Mouse (Mus musculus) intestine, postnatal 0 days (tissue): ENCODE measurements around the gene Ifrd2. TPM values are rescaled to one million over a fixed set of nuclear protein-coding genes. Genes with fewer than 3 reads are reported as not detected.

ENCODE experiments used
- ATAC-seq: fragments of 200-750 bp; cut with Nextera tagmentation; 2 replicates; pipeline ENCODE4 v1.8.0; 2017; ENCODE audit warnings: mild to moderate bottlenecking, moderate TSS enrichment, moderate library complexity
- H3K27ac ChIP-seq: fragments of 300-500 bp; sonication (generic); 2 replicates; pipeline ENCODE4 v1.5.1; 2014; ENCODE audit warnings: mild to moderate bottlenecking, low read depth, low read length, moderate library complexity
- H3K27me3 ChIP-seq: fragments of 300-500 bp; sonication (generic); replicated peaks from 2 replicates; pipeline ENCODE4 v1.6.1; 2014; ENCODE audit warnings: low read length, mixed read lengths; ENCODE audit not compliant: control insufficient read depth, insufficient read depth
- H3K36me3 ChIP-seq: fragments of 300-500 bp; sonication (generic); 2 replicates; pipeline ENCODE4 v1.6.1; 2014; ENCODE audit warnings: mild to moderate bottlenecking, moderate library complexity; ENCODE audit not compliant: control insufficient read depth, insufficient read depth
- H3K4me1 ChIP-seq: fragments of 300-500 bp; sonication (generic); replicated peaks from 2 replicates; pipeline ENCODE4 v1.6.1; 2014; ENCODE audit warnings: antibody characterized with exemption, low read length, mixed read lengths; ENCODE audit not compliant: control insufficient read depth, insufficient read depth
- H3K4me2 ChIP-seq: fragments of 300-500 bp; sonication (generic); replicated peaks from 2 replicates; pipeline ENCODE4 v1.6.1; 2014; ENCODE audit warnings: low read depth, mild to moderate bottlenecking, moderate library complexity
- H3K4me3 ChIP-seq: fragments of 300-500 bp; sonication (generic); 2 replicates; pipeline ENCODE4 v1.5.1; 2014; ENCODE audit warnings: low read depth, low read length
- H3K9ac ChIP-seq: fragments of 300-500 bp; sonication (generic); 2 replicates; pipeline ENCODE4 v1.6.1; 2014; ENCODE audit warnings: mild to moderate bottlenecking, low read depth, low read length
- H3K9me3 ChIP-seq: fragments of 300-500 bp; sonication (generic); 2 replicates; pipeline ENCODE4 v1.6.1; 2016; ENCODE audit warnings: mixed run types; ENCODE audit not compliant: control insufficient read depth
- CTCF ChIP-seq: sonication (generic); IDR thresholded peaks from 2 replicates; pipeline ENCODE4 v1.5.1; 2016; ENCODE audit warnings: low read depth, mild to moderate bottlenecking, control low read depth, antibody characterized with exemption, moderate library complexity
- WGBS: fragments of 180-500 bp; shearing (Covaris S2); extraction: QIAGEN DNeasy Blood & Tissue Kit; methylation state at CpG from one replicate; pipeline ENCODE4 v1.1.7; 2014; 5-methylcytosine and 5-hydroxymethylcytosine counted together
- polyA plus RNA-seq: library from polyadenylated mRNA; unstranded; fragments of >200 nt; fragmentation: Nextera tagmentation; extraction: Ambion mirVana; gene quantifications from 2 replicates; pipeline ENCODE4 v1.2.1, GENCODE M21; 2015

The Ifrd2 gene
- polyA plus RNA-seq, 1 experiment from 2014 or later = 36.9 TPM

GRCm38 (mm10) chr9:107550491-107551116, 36.8 kb upstream of the Ifrd2 start:
- peak overlapping the region; percentile 50; the same call in 1 of the 2 replicates for H3K9ac ChIP-seq
- H3K4me3 ChIP-seq = peak overlapping the region; percentile 41
- no peak for ATAC-seq
- peak overlapping the region; percentile 86 for H3K4me2 ChIP-seq
- H3K27me3 ChIP-seq = no peaks in the 10 kb centered on the region
- peak overlapping the region; percentile 73 for H3K27ac ChIP-seq
- no peaks in the 10 kb centered on the region; the same call in 1 of the 2 replicates for H3K36me3 ChIP-seq
- TF ChIP-seq CTCF = no peak
- no peaks in the 10 kb centered on the region for H3K9me3 ChIP-seq
- 31% methylated on average over 23 of the region's 23 CpGs for WGBS
- H3K4me1 ChIP-seq = peaks cover 17% of the 10 kb centered on the region; the same call in 1 of the 2 replicates

GRCm38 (mm10) chr9:107551117-107551889, 36.1 kb upstream of the Ifrd2 start, which contains the start of gene Rassf1:
TSS of gene Rassf1 (plus strand) at chr9:107551555.
- Histone ChIP-seq H3K4me3 (peak within 1 kb of the TSS; percentile 41), H3K9me3 (no peaks in the 10 kb centered on the region), H3K4me1 (peaks cover 17% of the 10 kb centered on the region; the same call in 1 of the 2 replicates), H3K27me3 (no peaks in the 10 kb centered on the region), H3K9ac (peak within 1 kb of the TSS; percentile 50), H3K27ac (peak within 1 kb of the TSS; percentile 73), H3K36me3 (no peaks in the 10 kb centered on the region; the same call in 1 of the 2 replicates), H3K4me2 (peak within 1 kb of the TSS; percentile 86)
- WGBS = 2% methylated on average over 62 of the region's 63 CpGs
- TF ChIP-seq CTCF = peak; percentile 2; the same call in 1 of the 2 replicates
- 0 out of 2 replicates have a peak, but pooled peaks have one; percentile 13 for ATAC-seq

- TF ChIP-seq CTCF = no peak
- peak overlapping the region; percentile 86 for H3K4me2 ChIP-seq
- no peaks in the 10 kb centered on the region; the same call in 1 of the 2 replicates for H3K36me3 ChIP-seq
- peak overlapping the region; percentile 41 for H3K4me3 ChIP-seq
- no peak for ATAC-seq
- peak overlapping the region; percentile 50 for H3K9ac ChIP-seq
- H3K27me3 ChIP-seq = no peaks in the 10 kb centered on the region
- peaks cover 17% of the 10 kb centered on the region for H3K4me1 ChIP-seq
- WGBS = 21% methylated on average over 8 of the region's 8 CpGs
- no peaks in the 10 kb centered on the region for H3K9me3 ChIP-seq
- peak overlapping the region; percentile 66; the same call in 1 of the 2 replicates for H3K27ac ChIP-seq
Measured at GRCm38 (mm10) chr9:107551890-107552355, 35.5 kb upstream of the Ifrd2 start.

- WGBS = 72% methylated on average over 5 of the region's 5 CpGs
- H3K27ac ChIP-seq = no peak overlapping the region
- ATAC-seq = no peak
Measured at GRCm38 (mm10) chr9:107552690-107553393, 34.6 kb upstream of the Ifrd2 start.

GRCm38 (mm10) chr9:107553541-107554318, 33.7 kb upstream of the Ifrd2 start:
- Histone ChIP-seq H3K27ac (peak overlapping the region; percentile 96), H3K4me1 (peaks cover 17% of the 10 kb centered on the region), H3K27me3 (no peaks in the 10 kb centered on the region), H3K9ac (peak overlapping the region; percentile 28), H3K36me3 (peaks cover 18% of the 10 kb centered on the region), H3K4me3 (peak overlapping the region; percentile 76), H3K9me3 (no peaks in the 10 kb centered on the region), H3K4me2 (peak overlapping the region; percentile 77)
- peak; percentile 29 for ATAC-seq
- TF ChIP-seq CTCF = no peak
- 5% methylated on average over 37 of the region's 37 CpGs for WGBS

More at GRCm38 (mm10) chr9:107552690-107553393, 34.6 kb upstream of the Ifrd2 start:
- peak overlapping the region; percentile 77 for H3K4me2 ChIP-seq
- H3K4me1 ChIP-seq = peaks cover 17% of the 10 kb centered on the region
- H3K9ac ChIP-seq = no peak overlapping the region
- H3K9me3 ChIP-seq = no peaks in the 10 kb centered on the region
- no peak overlapping the region for H3K4me3 ChIP-seq
- H3K36me3 ChIP-seq = peaks cover 9% of the 10 kb centered on the region
- TF ChIP-seq CTCF = no peak
- no peaks in the 10 kb centered on the region for H3K27me3 ChIP-seq
